Mouse (Mus musculus): ENCODE data around the gene Cnga4.
A peak's percentile ranks its signal among the peaks of the same experiment; 100 is the strongest.
"Not testable (repeated sequence)": the region's sequence is repeated elsewhere in the genome, so short reads cannot be mapped to it uniquely, and the experiment has no call there.

The Cnga4 gene

GRCm38 (mm10) chr7:105404268-105404667, at the start of gene Cnga4:
Gene Cnga4 (plus strand): TSS chr7:105404568.
- DNase-seq = no peak

- not testable (repeated sequence) for DNase-seq
Measured at GRCm38 (mm10) chr7:105356064-105356463, 48.3 kb upstream of the Cnga4 start.

- DNase-seq = not testable (repeated sequence)
Measured at GRCm38 (mm10) chr7:105356487-105356886, 47.9 kb upstream of the Cnga4 start.

- DNase-seq = no peak
Measured at GRCm38 (mm10) chr7:105361713-105362112, 42.7 kb upstream of the Cnga4 start.

- DNase-seq = no peak
Measured at GRCm38 (mm10) chr7:105367268-105367667, 37.1 kb upstream of the Cnga4 start.

GRCm38 (mm10) chr7:105367930-105368329, 36.4 kb upstream of the Cnga4 start, which contains the start of gene Olfr692:
Gene Olfr692 (plus strand): TSS chr7:105368230.
- no peak for DNase-seq

- no peak for DNase-seq
Measured at GRCm38 (mm10) chr7:105368521-105368920, 35.8 kb upstream of the Cnga4 start.

GRCm38 (mm10) chr7:105372912-105373311, 31.5 kb upstream of the Cnga4 start:
- DNase-seq = no peak

GRCm38 (mm10) chr7:105373509-105373908, 30.9 kb upstream of the Cnga4 start:
- DNase-seq = no peak

- no peak for DNase-seq
Measured at GRCm38 (mm10) chr7:105373976-105374375, 30.4 kb upstream of the Cnga4 start.

GRCm38 (mm10) chr7:105374866-105375265, 29.5 kb upstream of the Cnga4 start, which contains the start of gene Gm5901:
Gene Gm5901 (plus strand): TSS chr7:105375038.
- DNase-seq = no peak

GRCm38 (mm10) chr7:105380329-105380728, 24.0 kb upstream of the Cnga4 start:
- DNase-seq = no peak

- DNase-seq = no peak
Measured at GRCm38 (mm10) chr7:105387696-105388095, 16.7 kb upstream of the Cnga4 start.

GRCm38 (mm10) chr7:105390236-105390635, 14.1 kb upstream of the Cnga4 start:
- no peak for DNase-seq

GRCm38 (mm10) chr7:105394606-105395005, 9.8 kb upstream of the Cnga4 start:
- no peak for DNase-seq

- no peak for DNase-seq
Measured at GRCm38 (mm10) chr7:105395131-105395820, 9.1 kb upstream of the Cnga4 start.

- peak in 1 of 2 experiments; percentile 6 for DNase-seq
Measured at GRCm38 (mm10) chr7:105396126-105396525, 8.2 kb upstream of the Cnga4 start.

- DNase-seq = peak; percentile 4 to 6
Measured at GRCm38 (mm10) chr7:105399058-105399934, 5.1 kb upstream of the Cnga4 start.

- peak; percentile 96 to 97 for DNase-seq
Measured at GRCm38 (mm10) chr7:105399935-105400624, 4.3 kb upstream of the Cnga4 start, which contains the start of gene Fam160a2. Gene Fam160a2 (minus strand): TSS chr7:105400054.

GRCm38 (mm10) chr7:105406322-105406721, 2.0 kb downstream of the Cnga4 start:
- DNase-seq = no peak

- peak; percentile 79 for DNase-seq
Measured at GRCm38 (mm10) chr7:105411874-105412632, 7.7 kb downstream of the Cnga4 start.

GRCm38 (mm10) chr7:105414385-105414784, 10.0 kb downstream of the Cnga4 start:
- DNase-seq = no peak
